Mouse (Mus musculus) heart, postnatal 0 days (tissue): ENCODE results near the gene Mpig6b.

Experiments used
- CTCF ChIP-seq: IDR thresholded peaks from 2 replicates; pipeline ENCODE4 v1.5.1; 2016; ENCODE audit warnings: antibody characterized with exemption, control low read depth, low read depth
- EP300 ChIP-seq: IDR thresholded peaks from 2 replicates; pipeline ENCODE4 v1.6.1; 2016; ENCODE audit warnings: antibody characterized with exemption, low read depth

DNA sequence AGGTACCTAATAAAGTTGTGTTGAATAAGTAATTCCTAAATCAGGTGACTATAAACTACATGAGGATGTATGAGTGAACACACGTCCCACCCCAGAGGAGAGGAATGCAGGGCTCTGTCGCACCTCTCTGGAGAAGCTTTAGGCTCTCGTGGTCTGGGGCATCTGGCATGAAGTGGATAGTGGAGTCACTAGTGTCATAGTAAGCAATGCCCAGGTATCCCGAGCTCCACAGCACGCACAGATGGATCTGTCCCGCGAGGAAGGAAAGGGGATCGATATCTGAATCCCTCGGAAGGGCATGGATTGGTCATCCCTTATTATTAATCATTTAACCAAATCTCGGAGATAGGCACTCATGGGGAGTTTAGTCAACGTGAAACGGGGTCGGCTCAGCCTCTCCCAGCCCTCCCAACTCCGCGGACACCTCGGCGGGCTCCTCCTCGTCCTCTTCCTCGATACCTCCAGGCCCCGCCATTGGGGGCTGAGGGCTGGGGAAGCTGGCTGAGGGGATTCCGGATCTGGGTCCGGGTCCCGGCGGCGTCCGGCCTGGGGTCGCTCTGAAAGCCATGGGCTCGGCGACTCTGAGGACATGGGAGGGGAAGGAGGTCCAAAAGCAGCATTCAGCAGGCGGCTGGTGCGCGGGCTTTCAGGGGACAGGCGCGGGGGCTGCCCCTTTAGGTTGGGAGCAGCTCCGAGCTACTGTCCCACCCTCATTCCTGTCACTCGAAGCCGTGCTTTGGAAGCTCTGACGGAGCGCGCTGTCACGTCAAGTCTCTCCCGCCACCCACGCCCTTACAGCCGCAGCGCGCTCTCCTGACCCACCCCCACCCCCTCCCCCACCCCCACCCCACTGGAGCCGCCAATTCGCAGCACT is 19.9 kb downstream of the Mpig6b start:
- TF ChIP-seq CTCF: no peak
- TF ChIP-seq EP300: no peak
